Mouse (Mus musculus) forelimb bud, embryonic 11.5 days (tissue): ENCODE results near the gene Pop5.

Experiments
- DNase-seq: peaks from one replicate; pipeline ENCODE4 v3.0.0-alpha.2; 2012; ENCODE audit warnings: low read depth, low spot score

Gene Pop5

GRCm38 (mm10) chr5:115214864-115215263 lies 20.8 kb upstream of the Pop5 start:
- no peak for DNase-seq

DNA sequence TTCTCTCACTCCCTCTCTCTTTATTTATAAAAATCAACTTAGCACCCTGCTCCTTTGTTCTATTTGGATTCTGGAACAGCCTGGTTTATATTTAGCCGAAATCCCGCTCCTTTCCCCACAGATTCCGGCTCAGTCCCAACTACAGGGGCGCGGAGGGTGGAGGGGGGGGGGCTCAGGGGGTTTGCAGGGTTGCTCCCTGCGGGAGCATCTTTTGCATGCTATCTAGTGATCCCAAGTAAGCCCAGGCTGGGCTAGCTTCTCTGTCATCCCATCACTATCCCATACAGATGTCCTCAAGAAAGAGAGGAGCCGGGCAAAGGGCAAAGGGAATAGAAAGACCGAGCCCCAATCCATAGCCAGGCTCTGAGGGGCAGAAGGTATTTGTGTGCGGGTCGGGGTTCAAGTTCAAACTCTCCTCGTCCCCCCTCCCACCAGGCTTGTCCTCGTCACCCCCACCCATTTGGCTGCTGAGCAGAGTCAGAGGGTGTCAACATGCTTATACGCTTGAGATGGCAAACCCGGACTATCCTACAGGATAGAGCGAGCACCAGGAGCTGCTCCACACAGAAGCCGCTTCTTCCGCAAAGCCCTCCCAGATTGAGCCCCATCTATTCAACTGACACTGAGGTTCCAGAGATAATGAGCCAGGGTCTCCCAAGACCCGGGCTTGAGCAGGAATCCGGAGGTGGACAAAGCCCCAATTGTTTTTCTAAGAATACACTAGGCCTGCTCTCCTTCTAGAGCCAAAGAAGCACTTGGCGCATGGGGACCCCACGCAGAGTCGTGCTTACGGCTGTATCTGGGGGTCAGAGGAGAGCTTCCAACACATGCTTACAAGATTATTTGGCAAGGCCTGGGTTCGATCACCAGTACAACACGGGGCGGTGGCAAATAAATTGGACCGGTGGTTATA lies 20.1 kb upstream of the Pop5 start:
- DNase-seq = no peak

- no peak for DNase-seq
These were observed 17.6 kb upstream of the Pop5 start for GRCm38 (mm10) chr5:115217998-115218397.

- no peak for DNase-seq
These were observed 14.6 kb upstream of the Pop5 start for GRCm38 (mm10) chr5:115220931-115221640.

GRCm38 (mm10) chr5:115222485-115222884 lies 13.2 kb upstream of the Pop5 start:
- no peak for DNase-seq

GRCm38 (mm10) chr5:115230830-115231551 lies 4.6 kb upstream of the Pop5 start:
- DNase-seq = no peak

DNA sequence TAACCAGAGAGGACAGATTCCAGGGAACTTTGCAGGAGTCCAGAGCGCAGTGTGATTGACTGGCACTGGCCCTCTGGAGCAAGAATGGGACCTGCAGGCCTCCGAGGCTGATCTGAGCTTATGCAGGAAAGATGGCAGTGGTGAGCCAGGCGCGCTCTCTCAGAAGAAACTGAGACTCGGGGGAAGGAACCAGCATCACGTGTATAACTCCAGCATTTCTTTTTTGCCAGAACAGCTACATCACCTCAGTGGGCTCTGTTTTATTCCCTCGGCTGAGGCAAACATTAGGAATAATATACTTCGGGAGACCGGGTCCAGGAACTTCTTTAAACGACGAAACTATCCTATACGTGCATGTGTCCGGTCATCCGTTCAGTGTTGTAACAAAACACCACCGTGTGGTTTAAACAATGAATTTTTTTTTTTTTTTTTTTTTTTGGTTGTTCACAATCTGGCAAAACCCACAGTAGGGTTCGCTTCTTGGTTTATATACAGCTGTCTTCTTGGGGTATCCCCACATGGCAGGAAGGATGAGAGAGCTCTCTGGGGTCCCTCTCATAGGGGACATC lies 4.0 kb upstream of the Pop5 start:
- no peak for DNase-seq

- no peak for DNase-seq
These were observed 3.1 kb upstream of the Pop5 start for GRCm38 (mm10) chr5:115232516-115232915.

GRCm38 (mm10) chr5:115233031-115233780 lies 2.4 kb upstream of the Pop5 start:
- DNase-seq = no peak

- DNase-seq = no peak
These were observed 1.1 kb upstream of the Pop5 start for GRCm38 (mm10) chr5:115234519-115234918.

- no peak for DNase-seq
These were observed 289 bp upstream of the Pop5 start for GRCm38 (mm10) chr5:115235323-115235771.

DNA sequence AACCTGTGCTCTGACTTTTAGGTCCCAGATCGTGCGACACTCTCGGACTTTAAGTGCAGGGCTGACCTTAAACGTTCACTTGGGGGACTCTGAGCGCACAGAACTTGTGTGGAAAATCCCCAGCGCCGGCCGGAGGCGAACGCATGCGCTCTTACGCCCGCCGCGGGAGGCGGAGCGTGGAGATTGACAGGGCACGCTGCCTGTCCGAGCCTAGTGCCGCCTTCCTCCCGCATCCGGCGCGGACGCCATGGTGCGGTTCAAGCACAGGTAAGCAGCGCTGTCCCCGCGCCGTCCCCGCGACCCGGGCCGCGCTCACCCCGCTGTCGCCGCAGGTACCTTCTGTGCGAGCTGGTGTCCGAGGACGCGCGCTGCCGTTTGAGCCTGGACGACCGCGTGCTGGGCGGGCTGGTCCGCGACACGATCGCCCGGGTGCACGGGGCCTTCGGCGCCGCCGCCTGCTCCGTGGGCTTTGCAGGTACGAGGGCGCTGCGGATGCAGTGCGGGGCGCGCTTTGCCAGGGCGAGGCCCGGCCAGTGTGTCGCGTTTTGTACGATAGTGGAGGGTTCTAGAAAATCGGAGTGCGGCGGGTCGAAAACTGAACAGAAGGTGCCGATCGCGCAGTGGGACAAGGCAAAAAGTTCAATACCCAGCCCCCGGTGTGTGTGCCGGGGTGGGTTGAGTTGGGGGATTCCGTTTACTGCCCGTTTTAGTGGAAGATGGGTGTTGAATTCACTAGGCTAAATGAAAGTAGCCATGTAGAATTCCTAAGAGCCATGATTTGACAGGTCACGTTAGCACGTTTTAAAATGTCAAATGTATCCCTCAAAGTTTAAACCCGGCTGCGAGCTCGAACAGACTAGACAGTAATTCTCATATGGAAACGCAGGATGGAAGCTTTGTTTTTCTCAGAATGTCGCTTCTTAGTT lies 2.4 kb downstream of the Pop5 start:
- DNase-seq = peak; percentile 91

DNA sequence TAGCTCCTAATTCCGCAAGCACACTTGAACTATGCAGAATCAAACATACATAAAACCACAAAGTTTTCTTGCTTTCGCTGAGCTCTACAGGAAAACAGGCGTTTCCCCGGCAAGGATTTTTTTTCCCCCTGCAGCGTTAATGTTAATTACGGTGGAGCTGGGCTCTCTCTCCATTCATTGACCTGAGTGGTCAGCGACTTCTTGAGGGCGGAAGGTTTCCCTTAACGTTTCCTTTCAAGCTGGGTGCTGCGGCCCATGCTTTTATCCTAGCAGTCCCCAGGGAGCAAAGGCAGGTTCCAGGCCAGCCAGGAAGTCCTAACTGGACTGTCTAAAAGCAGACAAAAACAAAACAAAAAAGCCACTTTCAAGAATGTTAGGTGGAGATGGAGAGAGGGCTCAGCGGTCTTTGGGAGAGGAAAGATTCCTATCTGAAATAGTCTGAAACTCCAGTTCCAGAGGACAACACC lies 3.1 kb downstream of the Pop5 start:
- DNase-seq = no peak

DNA sequence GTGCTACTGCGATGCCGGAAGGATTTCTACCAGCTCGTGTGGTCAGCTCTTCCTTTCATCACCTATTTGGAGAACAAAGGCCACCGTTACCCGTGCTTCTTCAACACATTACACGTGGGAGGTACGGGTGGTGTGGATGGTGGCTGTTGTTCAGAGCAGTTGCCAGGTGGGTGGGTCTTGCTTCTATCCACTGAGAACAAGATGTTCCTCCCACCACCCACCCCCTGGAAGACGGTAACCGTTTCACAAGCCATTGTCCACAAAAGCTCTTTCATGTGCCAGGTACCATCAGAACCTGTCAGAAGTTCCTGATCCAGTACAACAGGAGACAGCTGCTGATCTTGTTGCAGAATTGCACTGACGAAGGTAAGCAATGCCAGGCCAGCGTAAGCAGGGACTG lies 4.6 kb downstream of the Pop5 start:
- DNase-seq = no peak

DNA sequence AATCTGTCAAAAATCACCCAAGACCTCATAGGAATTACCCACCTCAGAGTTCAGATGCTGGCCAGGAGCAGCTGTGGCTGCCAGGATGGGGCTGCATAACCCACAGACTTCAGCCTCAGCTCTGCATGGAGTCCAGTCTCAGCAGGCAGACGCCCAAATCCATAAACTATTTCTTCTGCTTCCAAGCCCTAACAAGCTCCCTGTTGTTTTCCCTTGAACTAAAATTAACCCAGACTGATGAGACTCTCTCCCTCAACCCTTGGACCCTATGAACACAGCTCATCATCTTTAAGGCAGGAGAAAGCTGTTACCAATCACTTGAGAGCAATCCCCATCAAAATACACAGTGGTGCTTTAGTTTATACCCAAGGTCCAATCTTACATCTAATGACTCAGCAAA lies 19.8 kb downstream of the Pop5 start:
- no peak for DNase-seq

DNA sequence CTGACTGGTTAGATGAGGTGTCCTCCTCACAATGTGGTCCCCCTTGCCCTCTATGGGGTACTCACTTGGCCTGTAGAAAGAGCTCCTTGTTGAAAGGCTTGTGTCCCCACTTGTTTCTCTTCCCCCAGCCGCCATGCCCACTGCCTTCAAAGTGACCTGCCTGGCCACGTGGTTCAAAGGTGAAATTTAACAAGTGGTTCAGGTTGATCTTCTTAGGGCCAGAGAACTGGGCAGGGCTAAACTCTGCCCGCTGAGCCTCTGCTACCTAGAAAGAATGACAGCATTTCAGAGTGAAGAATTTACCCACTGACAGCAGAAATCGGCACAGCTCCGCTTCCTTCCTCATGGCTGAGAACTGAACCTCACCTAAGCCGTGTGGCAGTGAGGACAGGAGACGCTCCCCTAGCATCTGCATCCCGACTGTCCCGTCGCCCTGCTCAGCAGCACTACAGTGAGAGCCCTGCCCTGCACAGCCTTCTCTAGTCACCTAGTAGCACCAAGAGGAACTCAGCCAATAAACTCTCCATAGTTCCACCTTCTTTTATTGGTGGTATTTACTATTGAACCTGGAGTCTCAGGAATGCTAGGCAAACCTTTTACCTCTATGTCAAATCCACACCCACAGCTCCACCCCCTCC lies 21.4 kb downstream of the Pop5 start:
- no peak for DNase-seq

- no peak for DNase-seq
These were observed 24.7 kb downstream of the Pop5 start for GRCm38 (mm10) chr5:115260356-115260755.

GRCm38 (mm10) chr5:115261141-115261540 lies 25.5 kb downstream of the Pop5 start:
- DNase-seq = no peak

DNA sequence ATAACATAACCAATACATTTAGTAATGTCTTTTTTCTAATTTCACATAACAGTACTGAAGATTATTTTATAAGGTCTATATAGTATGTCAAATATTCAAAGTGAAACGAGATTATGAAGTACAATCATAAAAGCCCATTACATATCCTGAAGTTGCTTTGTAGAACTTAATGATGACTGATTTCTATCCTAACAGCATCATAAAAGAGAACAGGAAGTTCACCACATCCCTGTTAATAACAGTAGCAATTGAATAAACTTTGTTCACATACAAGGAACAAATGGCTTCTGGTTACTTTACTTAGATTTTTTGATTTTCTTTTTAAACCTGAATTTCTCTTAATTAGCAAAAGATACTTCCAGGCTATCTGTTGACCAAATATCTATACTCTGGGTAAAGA lies 26.2 kb downstream of the Pop5 start:
- no peak for DNase-seq
